Mouse (Mus musculus) T-helper 17 cell (primary cell): Measurements from ENCODE around the gene Hcrt.

Source experiments
- in situ Hi-C, 2 experiments: fragments of 300-600 bp; cut with MboI, MseI; formaldehyde crosslinking; loops; 1 replicate in 1 of 2; 2 replicates in 1 of 2; pipeline ENCODE4 v1.15.1; 2025; ENCODE audit warnings: high pct_unique_total_duplicates in 2 of 2

The Hcrt gene

GRCm38 (mm10) chr11:100769980-100770379 is 7.2 kb upstream of the Hcrt start:
- in situ Hi-C loops: no loop called here

DNA sequence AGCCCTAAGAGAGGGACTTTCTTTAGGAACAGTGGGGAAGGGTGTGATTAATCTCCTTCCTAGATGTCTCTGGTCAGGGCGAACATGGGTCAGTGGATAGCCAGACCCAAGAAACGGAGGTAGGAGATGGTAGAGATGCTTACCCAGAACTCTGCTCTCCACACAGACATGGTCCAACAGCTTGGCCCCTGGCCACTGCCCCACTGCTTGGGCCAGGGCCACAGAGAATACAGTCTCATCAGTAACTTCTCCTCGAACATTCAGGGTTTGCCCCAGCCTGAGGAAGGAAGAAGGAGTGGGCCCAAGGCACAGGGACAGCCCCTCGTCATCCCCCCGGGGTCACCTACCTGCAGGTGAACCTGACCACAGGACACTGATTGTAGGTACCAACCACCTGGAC is 5.1 kb upstream of the Hcrt start:
- in situ Hi-C loops: no loop called here

GRCm38 (mm10) chr11:100766726-100767125 is 4.0 kb upstream of the Hcrt start:
- in situ Hi-C loops: no loop called here

DNA sequence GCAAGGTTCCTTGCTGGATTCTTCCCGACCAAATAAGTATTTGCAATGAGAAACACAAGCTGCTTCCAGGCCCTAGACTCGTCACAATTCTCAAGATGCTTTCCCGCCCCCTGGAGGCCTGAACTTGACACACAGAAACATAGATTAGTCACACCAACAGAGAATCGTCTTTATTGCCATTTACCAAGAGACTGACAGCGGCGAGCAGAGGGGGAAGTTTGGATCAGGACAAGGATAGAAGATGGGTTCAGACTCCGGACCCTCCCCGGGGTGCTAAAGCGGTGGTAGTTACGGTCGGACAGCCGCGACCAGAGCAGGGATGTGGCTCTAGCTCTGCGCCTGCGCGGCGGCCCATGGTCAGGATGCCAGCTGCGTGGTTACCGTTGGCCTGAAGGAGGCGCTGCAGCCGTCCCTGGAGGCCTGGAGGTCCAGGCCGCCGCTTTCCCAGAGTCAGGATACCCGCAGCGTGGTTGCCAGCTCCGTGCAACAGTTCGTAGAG is 1.1 kb downstream of the Hcrt start:
- in situ Hi-C loops: no loop called here

GRCm38 (mm10) chr11:100759611-100760233 is 3.0 kb downstream of the Hcrt start, which contains the start of gene Kcnh4:
TSS of gene Kcnh4 (minus strand) at chr11:100759942.
- in situ Hi-C loops: no loop called here

- in situ Hi-C loops: no loop called here
Measured at GRCm38 (mm10) chr11:100758707-100759610, 3.8 kb downstream of the Hcrt start.

DNA sequence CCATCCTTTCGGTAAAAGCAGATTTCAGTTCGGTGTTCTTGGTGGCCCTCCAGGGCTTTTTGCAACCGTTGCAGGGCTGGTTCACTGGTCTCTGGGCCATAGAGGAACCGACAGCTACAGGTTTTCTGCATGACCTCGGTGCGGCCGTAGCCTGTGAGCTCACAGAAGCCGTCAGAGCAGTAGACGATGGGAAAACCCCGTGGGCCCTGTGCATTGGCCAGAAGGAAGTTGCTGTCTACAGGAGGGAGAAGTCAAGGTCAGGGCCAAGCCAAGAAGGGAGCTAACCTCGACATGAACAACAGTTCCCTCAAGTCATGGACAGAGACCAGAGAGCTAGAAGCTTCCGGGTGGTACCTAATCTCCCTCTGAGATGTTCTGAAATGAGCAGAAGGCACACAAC is 5.2 kb downstream of the Hcrt start:
- in situ Hi-C loops: no loop called here

- in situ Hi-C loops: no loop called here
Measured at GRCm38 (mm10) chr11:100756476-100756875, 6.3 kb downstream of the Hcrt start.

DNA sequence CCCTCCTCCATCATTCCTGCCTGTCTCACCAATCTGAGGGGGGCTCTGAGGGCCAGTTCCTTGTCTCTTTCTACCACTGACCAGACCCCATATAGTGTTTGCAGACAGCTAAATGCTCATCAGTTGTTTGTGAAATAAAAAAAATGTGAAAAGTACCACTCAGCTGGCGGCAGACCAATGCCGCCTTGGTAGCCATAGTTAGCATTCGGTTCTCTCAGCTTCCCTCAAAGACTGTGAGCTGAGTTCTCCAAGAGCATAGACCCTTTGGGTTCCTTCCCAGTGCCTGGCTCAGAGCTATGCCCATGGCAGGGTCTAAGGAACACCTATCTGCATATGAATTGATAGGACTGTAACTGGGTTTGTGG is 8.1 kb downstream of the Hcrt start:
- in situ Hi-C loops: no loop called here

- in situ Hi-C loops: no loop called here
Measured at GRCm38 (mm10) chr11:100754021-100754692, 8.6 kb downstream of the Hcrt start.

DNA sequence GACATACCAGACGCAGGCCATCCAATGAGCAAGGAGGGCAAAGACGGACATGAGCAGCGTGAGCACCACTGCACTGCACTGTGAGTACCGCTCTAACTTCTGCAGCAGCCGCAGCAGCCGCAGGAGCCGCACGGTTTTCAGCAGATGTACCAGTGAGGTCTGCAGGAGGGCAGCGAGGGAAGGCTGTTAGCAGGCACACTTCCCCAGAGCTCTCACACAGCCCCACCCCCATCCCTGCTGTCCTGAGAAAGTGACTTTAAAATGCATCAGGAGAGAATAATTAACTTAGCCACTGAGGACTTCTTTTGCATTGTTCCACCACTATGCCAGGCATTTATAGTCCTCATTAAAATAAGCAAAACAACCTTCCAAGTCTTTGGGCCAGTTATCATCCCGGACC is 10.4 kb downstream of the Hcrt start:
- in situ Hi-C loops: no loop called here

DNA sequence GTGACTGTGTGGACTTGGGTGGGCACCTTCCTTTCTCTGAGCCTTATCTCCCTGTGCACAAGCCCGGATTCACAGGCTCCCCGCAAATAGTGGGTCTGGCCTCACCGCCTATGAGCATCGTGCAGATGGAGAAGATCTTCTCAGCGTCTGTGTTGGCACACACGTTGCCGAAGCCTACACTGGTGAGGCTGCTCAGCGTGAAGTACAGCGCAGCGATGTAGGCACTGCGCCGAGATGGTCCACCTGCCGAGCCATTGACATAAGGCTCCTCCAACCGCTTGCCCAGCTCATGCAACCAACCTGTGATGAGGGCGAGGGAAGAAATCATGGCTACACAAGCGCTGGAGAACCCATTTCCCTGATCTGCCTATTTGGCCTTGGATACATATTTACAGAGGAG is 12.6 kb downstream of the Hcrt start:
- in situ Hi-C loops: no loop called here

DNA sequence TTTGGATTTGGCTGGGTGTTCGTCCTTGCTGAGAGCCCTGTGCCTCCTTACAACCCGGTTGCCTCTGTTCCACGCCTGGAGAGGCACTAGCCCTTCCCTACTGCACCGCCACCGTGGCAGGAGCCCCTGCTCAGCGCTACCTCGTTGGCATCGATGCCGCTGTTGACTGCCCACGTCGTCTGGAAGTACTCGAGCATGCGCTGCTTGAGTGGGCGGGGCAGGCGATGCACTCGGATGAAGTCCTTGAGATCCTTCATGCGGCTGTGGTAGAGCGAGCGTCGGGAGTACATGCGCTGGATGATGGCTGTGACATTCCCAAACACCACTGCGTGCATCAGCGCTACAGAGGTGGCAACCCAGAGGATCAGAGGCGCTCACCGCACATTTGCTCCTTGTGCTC is 13.3 kb downstream of the Hcrt start:
- in situ Hi-C loops: no loop called here

- in situ Hi-C loops: no loop called here
Measured at GRCm38 (mm10) chr11:100748620-100749019, 14.1 kb downstream of the Hcrt start.

- in situ Hi-C loops: no loop called here
Measured at GRCm38 (mm10) chr11:100747114-100747513, 15.6 kb downstream of the Hcrt start.

DNA sequence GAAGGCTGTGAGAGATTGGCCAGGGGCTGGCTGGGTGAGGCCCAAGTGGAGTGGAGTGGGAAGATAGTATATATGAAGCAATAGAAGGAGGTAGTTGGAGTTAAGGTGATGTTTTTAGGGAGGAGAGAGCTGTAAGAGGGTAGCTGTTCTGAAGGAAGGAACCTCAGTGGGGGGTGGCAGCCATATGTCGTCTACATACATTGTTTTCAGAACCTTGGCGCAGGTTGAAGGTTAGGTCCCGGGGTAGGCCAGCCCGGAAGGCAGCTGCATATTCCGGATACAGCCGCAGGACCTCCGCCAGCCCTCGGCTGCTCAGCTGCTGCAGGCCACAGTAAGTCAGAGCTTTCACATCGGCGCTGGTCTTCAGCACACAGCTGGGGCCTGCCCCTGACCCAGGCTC is 16.2 kb downstream of the Hcrt start:
- in situ Hi-C loops: no loop called here

GRCm38 (mm10) chr11:100745085-100745484 is 17.6 kb downstream of the Hcrt start:
- in situ Hi-C loops: no loop called here

DNA sequence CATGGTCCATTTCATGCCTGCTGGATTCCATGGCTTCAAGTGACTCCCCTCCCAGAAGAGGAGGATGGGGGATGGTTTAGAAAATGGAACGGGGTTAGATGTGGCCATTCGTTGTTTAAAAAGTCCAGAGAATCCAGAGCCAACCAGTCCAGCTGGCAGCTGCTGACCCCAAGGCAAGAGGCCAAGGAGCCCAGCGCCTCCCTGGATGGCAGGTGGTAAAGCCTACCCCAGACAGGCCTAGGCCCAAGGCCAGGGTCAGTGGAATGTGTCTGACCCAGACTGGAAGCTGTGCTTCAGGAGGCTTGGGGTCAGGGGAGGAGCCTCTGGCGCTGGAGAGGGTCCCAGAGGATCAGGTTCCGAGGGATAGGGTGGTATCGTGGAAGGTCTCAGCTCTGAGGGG is 21.4 kb downstream of the Hcrt start:
- in situ Hi-C loops: no loop called here

DNA sequence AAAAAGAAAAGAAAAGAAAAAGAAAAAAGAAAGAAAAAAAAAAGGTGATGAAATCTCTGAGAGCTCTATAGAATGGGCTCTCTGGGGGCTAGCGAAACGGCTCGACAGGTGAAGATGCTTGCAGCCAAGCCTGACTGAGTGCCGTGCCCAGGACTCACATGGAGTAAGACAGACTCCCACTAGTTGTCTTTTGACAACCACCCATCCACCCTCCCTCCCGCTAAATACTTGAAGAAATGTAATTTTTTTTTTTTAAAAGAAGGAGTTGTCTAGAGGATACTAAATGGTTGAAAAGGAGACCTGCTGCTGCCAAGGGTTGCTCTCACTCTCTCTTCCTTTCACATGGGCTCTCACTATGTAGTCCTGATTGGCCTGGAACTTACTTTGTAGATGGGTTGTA is 24.0 kb downstream of the Hcrt start:
- in situ Hi-C loops: no loop called here

GRCm38 (mm10) chr11:100738066-100738604 is 24.6 kb downstream of the Hcrt start, which contains the start of gene Rab5c:
TSS of gene Rab5c (minus strand) at chr11:100738215.
- in situ Hi-C loops: no loop called here

GRCm38 (mm10) chr11:100737105-100737733 is 25.5 kb downstream of the Hcrt start:
- in situ Hi-C loops: no loop called here

DNA sequence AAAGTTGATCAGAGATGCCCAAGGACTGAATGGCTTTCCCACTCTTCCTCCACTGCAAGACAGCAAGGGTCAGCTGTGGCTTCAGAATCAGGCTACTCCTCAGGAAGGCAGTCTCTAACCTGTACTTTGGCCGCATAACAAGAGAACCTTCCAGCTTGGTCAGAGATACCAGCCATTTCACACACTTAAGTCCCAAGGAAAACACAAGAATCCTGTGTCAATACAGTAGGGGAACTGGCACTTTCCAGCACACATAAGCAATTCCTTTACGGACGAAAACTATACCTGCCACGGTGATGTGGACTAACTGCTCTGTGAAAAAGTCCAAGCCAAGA is 26.0 kb downstream of the Hcrt start:
- in situ Hi-C loops: no loop called here
